Mouse (Mus musculus): ENCODE measurements at regions not wholly inside any gene's neighbourhood (a gene's known extent, or its start where the extent isn't known, plus 50 kb on each side); places are given as distances from the start of the nearest gene placed in this dataset.

DNA sequence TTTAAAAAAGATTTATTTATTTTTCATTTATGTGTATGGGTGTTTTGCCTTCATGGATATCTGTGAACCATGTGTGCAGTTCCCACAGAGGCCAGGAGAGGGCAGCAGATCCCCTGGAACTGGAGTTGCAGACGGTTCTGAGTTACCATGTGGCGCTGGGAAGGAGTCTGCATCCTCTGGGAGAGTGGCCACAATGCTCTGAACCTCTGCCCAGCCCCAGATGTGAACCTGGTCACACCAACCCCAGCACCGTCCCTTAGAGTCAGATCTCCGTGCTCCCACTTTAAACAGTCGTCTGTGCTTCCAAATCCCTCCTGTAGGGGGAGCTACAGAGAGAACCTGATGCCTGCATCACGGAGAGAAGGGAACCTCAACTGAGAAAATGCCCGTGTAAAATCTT is 222.5 kb upstream of the Kcnab2 start:
- no peak overlapping the region for H3K27ac ChIP-seq
- no peaks in the 10 kb centered on the region for H3K36me3 ChIP-seq
- peaks cover 4% of the 10 kb centered on the region; the same call in 1 of the 2 replicates for H3K27me3 ChIP-seq (ENCODE audit: insufficient read depth, poor library complexity, severe bottlenecking)
- H3K4me1 ChIP-seq: peaks cover 9% of the 10 kb centered on the region; the same call in 1 of the 2 replicates
- 69% methylated on average over 7 of the region's 7 CpGs for WGBS
- no peaks in the 10 kb centered on the region for H3K9me3 ChIP-seq
- no peak overlapping the region for H3K4me3 ChIP-seq
- no peak for DNase-seq (ENCODE audit: low spot score)

GRCm38 (mm10) chr4:152697247-152697960 is 219.7 kb upstream of the Kcnab2 start:
- Histone ChIP-seq H3K4me1 (peaks cover 9% of the 10 kb centered on the region; the same call in 1 of the 2 replicates), H3K36me3 (no peaks in the 10 kb centered on the region), H3K27ac (no peak overlapping the region), H3K9me3 (no peaks in the 10 kb centered on the region), H3K4me3 (no peak overlapping the region), H3K27me3 (ENCODE audit: insufficient read depth, poor library complexity, severe bottlenecking) (no peaks in the 10 kb centered on the region; the same call in 1 of the 2 replicates)
- no peak for DNase-seq (ENCODE audit: low spot score)
- WGBS: 56% methylated on average over 22 of the region's 22 CpGs

DNA sequence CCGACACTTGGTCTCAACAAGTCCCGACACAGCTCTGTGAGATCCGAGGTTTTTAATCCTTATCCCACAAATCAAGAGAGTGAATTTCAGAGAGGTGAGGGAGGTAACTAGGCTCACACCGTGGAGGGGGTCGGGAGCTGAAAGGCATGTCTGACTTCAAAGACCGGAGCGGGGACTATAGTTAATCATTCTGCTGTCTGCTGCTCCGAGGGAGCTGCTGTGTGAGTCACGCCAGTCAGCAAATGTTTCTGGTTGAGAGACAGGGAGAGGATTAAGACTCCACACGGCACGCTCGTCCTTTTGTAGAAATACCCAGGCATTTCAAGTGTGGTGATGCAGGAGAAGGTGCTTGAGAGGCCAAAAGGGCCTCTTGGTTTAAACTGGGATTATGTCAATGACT is 214.1 kb upstream of the Kcnab2 start:
- Histone ChIP-seq H3K36me3 (no peaks in the 10 kb centered on the region), H3K4me1 (no peaks in the 10 kb centered on the region), H3K4me3 (no peak overlapping the region), H3K27ac (no peak overlapping the region), H3K27me3 (ENCODE audit: insufficient read depth, poor library complexity, severe bottlenecking) (no peaks in the 10 kb centered on the region; the same call in 1 of the 2 replicates), H3K9me3 (no peaks in the 10 kb centered on the region)
- no peak for DNase-seq (ENCODE audit: low spot score)
- 42% methylated on average over 12 of the region's 12 CpGs for WGBS

DNA sequence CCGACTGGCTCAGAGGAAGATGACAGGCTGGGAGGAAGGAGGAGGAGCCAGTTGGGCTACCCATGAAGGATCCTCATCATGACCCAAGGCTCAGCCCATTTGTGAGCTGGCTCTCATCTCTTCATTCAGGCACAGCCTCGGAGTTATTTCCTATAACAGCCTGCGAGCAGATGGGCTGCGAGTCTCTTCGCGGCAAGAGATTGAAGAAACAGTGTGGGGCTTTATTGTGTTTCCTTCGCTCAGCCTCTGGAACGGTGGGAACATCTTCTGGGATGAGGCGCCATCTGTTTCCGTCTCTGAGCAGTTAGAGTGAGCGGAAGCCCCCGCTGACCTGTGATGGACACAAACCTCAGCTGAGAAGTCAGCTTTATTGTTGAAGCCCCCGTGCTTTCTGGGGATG is 213.6 kb upstream of the Kcnab2 start:
- Histone ChIP-seq H3K4me1 (no peaks in the 10 kb centered on the region), H3K27ac (no peak overlapping the region), H3K27me3 (ENCODE audit: insufficient read depth, poor library complexity, severe bottlenecking) (no peaks in the 10 kb centered on the region; the same call in 1 of the 2 replicates), H3K9me3 (no peaks in the 10 kb centered on the region), H3K36me3 (no peaks in the 10 kb centered on the region), H3K4me3 (no peak overlapping the region)
- DNase-seq (ENCODE audit: low spot score): no peak
- 77% methylated on average over 13 of the region's 13 CpGs for WGBS

GRCm38 (mm10) chr4:152690766-152691165 is 213.1 kb upstream of the Kcnab2 start:
- DNase-seq (ENCODE audit: low spot score): no peak
- no peak overlapping the region for H3K27ac ChIP-seq
- no peaks in the 10 kb centered on the region for H3K4me1 ChIP-seq
- no peaks in the 10 kb centered on the region; the same call in 1 of the 2 replicates for H3K27me3 ChIP-seq (ENCODE audit: insufficient read depth, poor library complexity, severe bottlenecking)
- no peaks in the 10 kb centered on the region for H3K9me3 ChIP-seq
- 80% methylated on average over 4 of the region's 4 CpGs for WGBS
- no peaks in the 10 kb centered on the region for H3K36me3 ChIP-seq
- no peak overlapping the region for H3K4me3 ChIP-seq

- WGBS: 70% methylated on average over 9 of the region's 9 CpGs
- Histone ChIP-seq H3K27me3 (ENCODE audit: insufficient read depth, poor library complexity, severe bottlenecking) (no peaks in the 10 kb centered on the region; the same call in 1 of the 2 replicates), H3K4me3 (no peak overlapping the region)
Measured at GRCm38 (mm10) chr4:152689831-152690230, 212.2 kb upstream of the Kcnab2 start.

GRCm38 (mm10) chr4:152686509-152687081 is 208.9 kb upstream of the Kcnab2 start:
- H3K27me3 ChIP-seq (ENCODE audit: insufficient read depth, poor library complexity, severe bottlenecking): no peaks in the 10 kb centered on the region
- H3K27ac ChIP-seq: no peak overlapping the region
- no peaks in the 10 kb centered on the region for H3K36me3 ChIP-seq
- DNase-seq (ENCODE audit: low spot score): no peak
- H3K9me3 ChIP-seq: peaks cover 10% of the 10 kb centered on the region; the same call in 1 of the 2 replicates
- H3K4me3 ChIP-seq: no peak overlapping the region
- 57% methylated on average over 12 of the region's 12 CpGs for WGBS
- H3K4me1 ChIP-seq: no peaks in the 10 kb centered on the region

More at GRCm38 (mm10) chr4:152689831-152690230, 212.2 kb upstream of the Kcnab2 start:
- no peaks in the 10 kb centered on the region for H3K4me1 ChIP-seq
- no peak overlapping the region for H3K27ac ChIP-seq
- H3K9me3 ChIP-seq: no peaks in the 10 kb centered on the region
- no peak for DNase-seq (ENCODE audit: low spot score)
- no peaks in the 10 kb centered on the region for H3K36me3 ChIP-seq

- Histone ChIP-seq H3K4me1 (0 out of 2 replicates have a peak, but pooled peaks cover 3% of the 10 kb centered on the region), H3K4me3 (no peak overlapping the region), H3K27ac (no peak overlapping the region), H3K36me3 (no peaks in the 10 kb centered on the region), H3K27me3 (ENCODE audit: insufficient read depth, poor library complexity, severe bottlenecking) (no peaks in the 10 kb centered on the region), H3K9me3 (peaks cover 7% of the 10 kb centered on the region; the same call in 1 of the 2 replicates)
- no peak for DNase-seq (ENCODE audit: low spot score)
- WGBS: 70% methylated on average over 11 of the region's 11 CpGs
Measured at GRCm38 (mm10) chr4:152674140-152674539, 196.5 kb upstream of the Kcnab2 start.

DNA sequence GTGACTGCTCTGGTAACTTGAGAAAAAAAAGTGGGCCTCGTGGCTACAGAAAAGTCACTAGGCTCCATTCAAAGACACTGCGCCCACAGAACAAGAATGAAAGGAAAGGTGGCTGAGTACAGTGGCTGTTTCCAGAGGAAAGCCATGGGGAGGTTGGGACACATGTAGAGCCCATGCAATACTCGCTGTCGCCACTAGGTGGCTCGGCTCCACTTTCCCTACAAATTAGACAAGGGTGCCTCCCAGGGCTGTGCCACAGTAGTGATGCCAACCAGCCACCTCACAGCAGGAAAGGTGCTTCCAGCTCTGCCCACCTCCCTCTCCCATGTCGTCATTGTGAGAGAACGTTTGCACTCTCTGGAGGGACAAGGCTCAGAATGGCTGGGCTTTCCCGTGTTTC is 185.8 kb upstream of the Kcnab2 start:
- no peaks in the 10 kb centered on the region for H3K4me1 ChIP-seq
- H3K36me3 ChIP-seq: no peaks in the 10 kb centered on the region
- no peak overlapping the region for H3K4me3 ChIP-seq
- WGBS: 37% methylated on average over 8 of the region's 8 CpGs
- DNase-seq (ENCODE audit: low spot score): no peak
- H3K27me3 ChIP-seq (ENCODE audit: insufficient read depth, poor library complexity, severe bottlenecking): no peaks in the 10 kb centered on the region
- no peak overlapping the region for H3K27ac ChIP-seq
- H3K9me3 ChIP-seq: peaks cover 6% of the 10 kb centered on the region; the same call in 1 of the 2 replicates

DNA sequence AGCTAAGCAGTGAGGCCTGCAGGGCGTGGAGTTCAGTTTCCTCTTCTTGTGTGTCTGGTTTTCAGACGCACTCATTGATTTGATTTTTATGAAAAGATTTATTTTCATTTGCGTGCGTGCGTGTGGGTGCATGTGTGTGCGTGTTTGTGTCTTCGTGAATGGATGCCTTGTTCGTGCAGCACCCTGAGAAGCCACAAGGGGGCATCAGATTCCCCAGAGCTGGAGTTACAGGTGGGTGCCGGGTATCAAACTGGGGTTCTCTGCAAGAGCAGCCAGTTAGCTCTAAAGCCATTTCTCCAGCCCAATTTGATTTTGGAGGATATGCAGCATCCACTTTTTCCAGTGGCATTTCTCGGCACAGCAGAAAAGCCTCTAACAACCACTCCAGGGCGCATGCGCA is 185.4 kb upstream of the Kcnab2 start:
- no peak overlapping the region for H3K4me3 ChIP-seq
- H3K27ac ChIP-seq: no peak overlapping the region
- no peaks in the 10 kb centered on the region for H3K27me3 ChIP-seq (ENCODE audit: insufficient read depth, poor library complexity, severe bottlenecking)
- WGBS: 93% methylated on average over 12 of the region's 12 CpGs
- H3K9me3 ChIP-seq: peaks cover 6% of the 10 kb centered on the region; the same call in 1 of the 2 replicates
- DNase-seq (ENCODE audit: low spot score): no peak
- H3K4me1 ChIP-seq: no peaks in the 10 kb centered on the region
- no peaks in the 10 kb centered on the region for H3K36me3 ChIP-seq

DNA sequence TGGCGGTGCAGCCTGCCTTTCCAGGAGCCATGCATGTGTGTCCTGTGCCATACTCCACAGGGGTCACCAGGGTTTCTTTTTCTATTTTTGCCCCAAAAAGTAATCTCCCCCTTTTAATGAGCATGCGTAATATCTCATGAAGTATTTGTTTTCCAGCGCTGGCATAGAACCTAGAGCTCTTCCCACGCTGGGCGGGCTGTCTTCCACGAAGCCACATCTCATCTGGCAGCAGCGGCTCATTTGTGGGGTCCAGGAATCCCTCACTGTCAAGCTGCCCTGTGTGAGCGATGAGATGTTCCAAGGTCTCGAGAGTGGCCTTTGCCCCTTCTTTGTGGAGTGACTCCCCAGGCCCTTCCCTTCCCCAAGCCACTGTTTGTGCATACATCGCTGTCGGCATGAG is 184.8 kb upstream of the Kcnab2 start:
- Histone ChIP-seq H3K36me3 (no peaks in the 10 kb centered on the region), H3K27me3 (ENCODE audit: insufficient read depth, poor library complexity, severe bottlenecking) (no peaks in the 10 kb centered on the region), H3K9me3 (peaks cover 6% of the 10 kb centered on the region; the same call in 1 of the 2 replicates), H3K4me3 (no peak overlapping the region), H3K27ac (no peak overlapping the region), H3K4me1 (no peaks in the 10 kb centered on the region)
- WGBS: 86% methylated on average over 11 of the region's 11 CpGs
- DNase-seq (ENCODE audit: low spot score): no peak

- H3K4me1 ChIP-seq: no peaks in the 10 kb centered on the region
- no peaks in the 10 kb centered on the region; the same call in 1 of the 2 replicates for H3K27me3 ChIP-seq (ENCODE audit: insufficient read depth, poor library complexity, severe bottlenecking)
- H3K4me3 ChIP-seq: no peak overlapping the region
- DNase-seq (ENCODE audit: low spot score): no peak
- H3K36me3 ChIP-seq: no peaks in the 10 kb centered on the region
- H3K9me3 ChIP-seq: no peaks in the 10 kb centered on the region
- H3K27ac ChIP-seq: no peak overlapping the region
- 75% methylated on average over 8 of the region's 8 CpGs for whole genome bisulfite sequencing
Measured at GRCm38 (mm10) chr4:152650198-152650597, 172.5 kb upstream of the Kcnab2 start.

DNA sequence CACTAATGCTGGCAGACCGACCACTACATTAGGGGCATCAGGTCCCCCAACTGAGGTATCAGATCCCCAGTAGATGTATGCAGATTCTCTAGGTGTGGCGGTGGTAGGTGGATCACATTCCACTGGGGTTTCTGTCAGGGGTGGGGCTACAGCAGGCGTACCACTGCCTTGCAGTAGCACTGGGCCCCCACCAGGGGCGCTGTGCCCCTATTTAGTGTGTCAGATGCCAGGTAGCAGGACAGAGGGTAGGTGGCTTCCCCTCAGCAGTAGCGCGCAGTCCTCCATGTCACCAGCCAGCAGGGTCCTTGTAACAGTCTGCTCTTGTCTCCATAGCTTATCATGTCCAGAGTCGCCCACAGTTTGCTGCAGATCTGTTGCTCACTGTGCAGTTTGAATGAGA is 169.9 kb upstream of the Kcnab2 start:
- Histone ChIP-seq H3K27me3 (ENCODE audit: insufficient read depth, poor library complexity, severe bottlenecking) (no peaks in the 10 kb centered on the region; the same call in 1 of the 2 replicates), H3K4me1 (no peaks in the 10 kb centered on the region), H3K36me3 (no peaks in the 10 kb centered on the region), H3K4me3 (no peak overlapping the region), H3K9me3 (no peaks in the 10 kb centered on the region), H3K27ac (no peak overlapping the region)
- DNase-seq (ENCODE audit: low spot score): no peak
- 57% methylated on average over 7 of the region's 7 CpGs for WGBS
